Mouse (Mus musculus) kidney, adult 18-20 months (tissue): ENCODE measurements at regions not wholly inside any gene's neighbourhood (a gene's known extent, or its start where the extent isn't known, plus 50 kb on each side); places are given as distances from the start of the nearest gene placed in this dataset.

Experiments
- DNase-seq: peaks from one replicate; pipeline ENCODE4 v3.0.0; 2021

- DNase-seq = no peak
These were observed 86.1 kb downstream of the Fam114a2 start for GRCm38 (mm10) chr11:57432299-57432698.

GRCm38 (mm10) chr11:57431886-57432285, 86.5 kb downstream of the Fam114a2 start:
- no peak for DNase-seq

GRCm38 (mm10) chr11:57426046-57426805, 92.2 kb downstream of the Fam114a2 start:
- peak; percentile 51 for DNase-seq

GRCm38 (mm10) chr11:57419416-57419815, 99.0 kb downstream of the Fam114a2 start:
- no peak for DNase-seq

- no peak for DNase-seq
These were observed 102.4 kb downstream of the Fam114a2 start for GRCm38 (mm10) chr11:57416011-57416410.

- DNase-seq = no peak
These were observed 103.2 kb downstream of the Fam114a2 start for GRCm38 (mm10) chr11:57415167-57415566.

- no peak for DNase-seq
These were observed 103.7 kb downstream of the Fam114a2 start for GRCm38 (mm10) chr11:57414697-57415096.

GRCm38 (mm10) chr11:57413271-57413670, 105.1 kb downstream of the Fam114a2 start:
- no peak for DNase-seq

GRCm38 (mm10) chr11:57412766-57413165, 105.7 kb downstream of the Fam114a2 start:
- no peak for DNase-seq

- DNase-seq = no peak
These were observed 114.2 kb downstream of the Fam114a2 start for GRCm38 (mm10) chr11:57404172-57404571.

GRCm38 (mm10) chr11:57401610-57402009, 116.8 kb downstream of the Fam114a2 start:
- no peak for DNase-seq

GRCm38 (mm10) chr11:57399366-57399765, 119.1 kb downstream of the Fam114a2 start:
- no peak for DNase-seq

GRCm38 (mm10) chr11:57396429-57396828, 122.0 kb downstream of the Fam114a2 start:
- DNase-seq = no peak

- DNase-seq = no peak
These were observed 127.6 kb downstream of the Fam114a2 start for GRCm38 (mm10) chr11:57390826-57391225.
